Mouse (Mus musculus) cortical plate, adult 2 months (tissue): Measurements from ENCODE around the gene Pxdn. TPM values are rescaled to one million over a fixed set of nuclear protein-coding genes. Genes with fewer than 3 reads are reported as not detected.

Source experiments
- H3K27ac ChIP-seq: fragments of 200-500 bp; 2 replicates; pipeline ENCODE4 v1.5.1; 2012; ENCODE audit warnings: low read length, control low read depth, inconsistent platforms; ENCODE audit not compliant: insufficient read depth
- H3K4me1 ChIP-seq: fragments of 200-500 bp; 2 replicates; pipeline ENCODE4 v1.6.1; 2011; ENCODE audit warnings: low read length; ENCODE audit not compliant: control insufficient read depth, insufficient read depth
- H3K4me3 ChIP-seq: fragments of 200-500 bp; 2 replicates; pipeline ENCODE4 v1.5.1; 2011; ENCODE audit warnings: mild to moderate bottlenecking, low read length, control low read depth; ENCODE audit not compliant: insufficient read depth
- CTCF ChIP-seq: fragments of 200-500 bp; IDR thresholded peaks from 2 replicates; pipeline ENCODE4 v1.5.1; 2011; ENCODE audit warnings: mild to moderate bottlenecking, control low read depth, low read length; ENCODE audit not compliant: insufficient read depth; ENCODE audit errors: extremely low read depth
- POLR2A ChIP-seq: fragments of 200-500 bp; IDR thresholded peaks from 2 replicates; pipeline ENCODE4 v1.6.1; 2011; ENCODE audit warnings: mild to moderate bottlenecking, low read length, control low read depth; ENCODE audit not compliant: insufficient read depth; ENCODE audit errors: extremely low read depth
- polyA plus RNA-seq: library from polyadenylated mRNA; depleted of rRNA; stranded (reverse); fragments of >200 nt; gene quantifications from 2 replicates; pipeline ENCODE4 v1.2.3, GENCODE M21; 2012; rRNA removed

The Pxdn gene
- polyA plus RNA-seq: 72.8 and 75.0 TPM in 2 replicates

DNA sequence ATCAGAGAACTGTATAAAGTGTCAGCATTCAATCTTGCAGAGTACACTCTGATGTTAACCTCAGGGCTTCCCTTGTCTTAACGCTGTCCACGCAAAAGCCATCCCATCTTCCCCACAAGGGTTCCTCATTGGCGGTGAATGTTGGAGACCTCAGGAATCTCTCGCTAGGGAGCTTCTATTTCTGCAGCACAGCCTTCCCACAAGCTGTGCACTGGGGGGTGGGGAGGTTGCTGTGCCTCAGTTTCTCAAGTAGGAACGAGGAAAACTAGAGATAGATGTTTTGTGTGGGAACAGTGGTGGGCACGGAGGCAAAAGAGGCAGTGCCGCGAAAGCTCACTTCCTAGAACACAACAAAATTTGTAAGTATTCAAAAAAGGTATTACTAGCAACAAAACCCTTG is at the start of gene Pxdn:
TSS of gene Pxdn (plus strand) at position 301 of the 400 bp plus-strand sequence.
- TF ChIP-seq POLR2A (no peak), CTCF (no peak)
- Histone ChIP-seq H3K27ac (peak within 1 kb of the TSS; percentile 97), H3K4me1 (peaks cover 8% of the 10 kb centered on the region), H3K4me3 (peak within 1 kb of the TSS; percentile 84)

DNA sequence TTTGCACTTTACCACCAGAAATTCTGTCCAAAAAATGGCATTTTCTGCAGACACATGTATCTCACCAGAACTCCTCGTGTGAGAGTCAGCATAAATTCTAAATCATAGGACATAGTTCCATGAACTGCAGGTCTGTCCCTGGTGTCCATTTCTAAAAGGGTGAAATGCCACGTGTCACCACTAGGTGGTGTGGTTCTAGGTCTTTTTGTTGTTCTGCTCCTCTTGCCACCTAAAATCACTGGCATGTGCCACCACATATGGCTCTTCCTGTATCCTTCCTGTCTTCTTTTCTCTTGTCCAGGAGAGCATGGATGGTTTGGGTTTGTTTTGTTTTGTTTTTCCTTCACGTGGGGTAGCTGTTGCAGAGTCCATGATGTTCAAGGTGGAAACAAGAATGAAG is 42.7 kb upstream of the Pxdn start:
- TF ChIP-seq POLR2A: no peak
- TF ChIP-seq CTCF: peak; percentile 78
- Histone ChIP-seq H3K27ac (no peak overlapping the region), H3K4me1 (no peaks in the 10 kb centered on the region; the same call in 1 of the 2 replicates), H3K4me3 (no peak overlapping the region)

DNA sequence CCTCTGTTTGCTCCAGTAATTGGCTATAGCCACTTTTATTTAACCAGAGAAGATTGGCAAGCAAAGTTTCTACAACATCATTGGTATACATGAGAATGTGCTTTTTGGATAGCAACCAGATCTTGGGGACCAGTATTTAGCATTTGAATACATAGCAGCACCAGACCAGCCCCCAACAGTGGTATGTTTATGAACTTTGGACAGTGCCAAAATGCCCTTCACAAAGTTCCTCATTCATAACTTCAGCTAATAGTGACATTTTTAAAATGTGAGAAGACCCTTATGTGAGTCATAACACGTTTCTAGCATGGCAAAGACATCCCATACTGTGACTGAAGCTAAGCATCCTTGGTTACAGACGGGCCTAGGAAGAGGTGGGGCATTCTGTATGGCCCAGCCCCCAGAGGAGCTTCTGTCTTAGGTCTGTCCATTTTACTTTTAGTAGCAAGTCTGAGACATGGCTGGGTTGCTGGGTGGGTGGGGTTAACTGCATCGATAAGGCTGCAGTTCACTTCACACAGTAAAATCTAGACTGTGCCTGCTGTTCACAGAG is 39.8 kb upstream of the Pxdn start:
- no peak overlapping the region for H3K4me3 ChIP-seq
- no peaks in the 10 kb centered on the region; the same call in 1 of the 2 replicates for H3K4me1 ChIP-seq
- TF ChIP-seq POLR2A (no peak), CTCF (no peak)
- H3K27ac ChIP-seq: no peak overlapping the region

DNA sequence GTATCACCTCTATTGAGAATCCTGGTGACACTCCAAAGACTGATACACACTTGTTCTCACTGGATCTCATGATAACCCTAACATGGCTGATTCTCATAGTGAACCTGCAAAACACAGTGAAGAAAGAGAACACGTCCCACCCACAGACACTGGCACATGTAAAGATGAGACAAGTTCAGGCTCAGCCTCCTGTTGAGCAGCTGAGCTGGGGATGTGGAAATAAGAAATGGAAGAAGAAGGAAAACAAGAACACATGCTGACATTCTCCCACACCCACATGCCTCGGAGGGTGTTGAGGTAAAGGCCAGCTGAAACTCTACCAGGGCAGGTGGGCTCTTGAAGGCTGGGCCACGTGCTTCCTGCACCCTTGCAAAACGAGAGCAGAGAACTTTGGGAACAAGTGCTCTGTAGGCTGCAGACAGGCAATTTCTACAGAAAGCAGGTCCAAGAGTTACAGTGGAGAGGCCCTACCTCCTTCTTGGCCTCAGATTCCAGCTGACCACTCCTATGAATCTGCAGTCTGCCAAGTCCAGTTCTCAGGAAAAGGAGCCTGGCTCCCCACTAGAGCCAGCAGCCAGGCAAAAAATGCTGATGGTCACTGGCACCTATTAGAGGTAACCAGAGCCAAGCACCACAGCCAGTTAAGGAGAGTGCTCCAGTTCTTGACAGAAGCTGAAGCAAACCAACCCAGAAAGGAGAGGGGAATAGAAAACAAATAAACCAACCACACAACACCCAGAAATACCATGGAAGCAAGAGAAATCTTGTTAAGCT is 33.1 kb upstream of the Pxdn start:
- TF ChIP-seq CTCF (no peak), POLR2A (no peak)
- Histone ChIP-seq H3K27ac (0 out of 2 replicates have a peak overlapping the region, but pooled peaks have one; percentile 22), H3K4me3 (no peak overlapping the region), H3K4me1 (peaks cover 5% of the 10 kb centered on the region)

DNA sequence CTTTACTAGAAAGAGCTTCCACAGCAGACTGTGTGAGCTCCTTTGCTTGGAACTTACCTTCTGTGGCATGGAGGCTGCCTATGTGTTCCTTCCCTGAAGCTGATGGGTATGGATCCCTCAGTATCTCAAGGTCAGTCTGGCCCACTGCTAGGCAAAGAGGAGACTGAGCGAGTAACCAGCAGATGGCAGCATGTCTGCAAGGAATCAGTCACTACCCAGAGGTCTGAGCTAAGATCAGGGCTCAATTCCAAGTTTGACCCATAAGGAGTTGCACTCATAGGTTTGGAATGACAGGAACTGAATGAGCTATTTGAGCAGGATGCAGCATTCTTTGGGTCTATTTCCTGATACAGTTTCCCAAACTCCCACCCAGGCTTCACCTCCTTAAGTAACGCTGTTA is 30.4 kb upstream of the Pxdn start:
- peaks cover 6% of the 10 kb centered on the region for H3K4me1 ChIP-seq
- TF ChIP-seq CTCF (peak; percentile 61), POLR2A (no peak)
- no peak overlapping the region for H3K4me3 ChIP-seq
- no peak overlapping the region for H3K27ac ChIP-seq

DNA sequence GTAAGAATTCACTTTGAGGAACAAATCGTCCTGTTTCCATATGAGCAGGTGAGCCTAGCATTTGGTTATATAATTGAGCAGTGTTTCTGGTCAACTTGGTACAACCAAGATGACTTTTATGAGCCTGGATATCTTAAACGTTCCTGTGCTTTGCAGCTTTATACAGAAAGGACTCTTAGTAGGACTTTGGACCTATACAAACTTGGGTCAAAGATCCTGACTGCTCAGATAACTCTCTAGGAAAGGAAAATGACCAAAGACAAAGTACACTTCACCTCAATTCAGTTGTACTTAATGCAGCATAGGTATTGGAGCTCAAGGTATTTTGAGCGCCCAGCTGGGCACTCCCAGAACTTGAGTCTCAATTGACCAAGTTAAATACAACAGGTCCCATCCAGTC is 21.3 kb upstream of the Pxdn start:
- no peak for TF ChIP-seq POLR2A
- no peak for TF ChIP-seq CTCF
- Histone ChIP-seq H3K4me1 (peaks cover 4% of the 10 kb centered on the region), H3K4me3 (no peak overlapping the region), H3K27ac (no peak overlapping the region)

DNA sequence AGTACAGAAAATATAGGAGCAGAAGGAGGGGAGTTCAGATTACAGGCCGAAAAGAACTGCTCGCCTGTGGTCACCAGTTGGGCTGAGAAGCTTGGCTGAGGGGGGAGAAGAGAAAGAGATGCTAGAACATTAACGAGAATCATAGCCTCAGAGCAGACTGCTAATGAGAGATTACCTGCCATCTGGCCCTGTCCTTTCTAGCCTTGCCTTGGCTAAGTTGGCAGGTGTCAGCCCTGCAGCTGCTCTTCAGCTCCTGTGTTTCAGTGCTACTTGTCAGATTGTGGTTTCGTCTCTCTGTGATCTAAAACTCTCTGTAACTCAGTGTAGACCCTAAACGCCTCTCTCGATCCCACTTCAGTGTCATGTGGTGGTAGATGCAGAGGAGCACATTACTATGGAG is 20.6 kb upstream of the Pxdn start:
- H3K27ac ChIP-seq: no peak overlapping the region
- H3K4me1 ChIP-seq: peaks cover 4% of the 10 kb centered on the region
- H3K4me3 ChIP-seq: no peak overlapping the region
- TF ChIP-seq POLR2A: no peak
- TF ChIP-seq CTCF: no peak

DNA sequence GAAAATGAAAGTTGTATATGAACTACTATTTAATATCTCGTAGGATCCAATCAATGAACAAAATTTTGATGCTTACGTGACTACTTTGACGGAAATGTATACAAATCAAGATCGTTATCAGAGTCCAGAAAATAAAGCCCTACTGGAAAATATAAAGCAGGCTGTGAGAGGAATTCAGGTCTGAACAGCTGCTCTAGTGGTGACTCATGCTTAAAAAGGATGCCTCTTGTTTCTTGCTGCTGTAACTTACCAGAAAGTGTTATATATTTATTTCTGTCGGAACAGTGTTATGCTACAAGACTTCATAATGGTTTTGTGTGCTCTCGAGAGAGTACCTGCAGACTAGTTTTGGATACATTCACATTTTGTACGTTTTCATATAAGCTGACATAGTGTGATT is 17.1 kb upstream of the Pxdn start:
- Histone ChIP-seq H3K4me3 (no peak overlapping the region), H3K27ac (no peak overlapping the region), H3K4me1 (peaks cover 4% of the 10 kb centered on the region)
- TF ChIP-seq POLR2A (no peak), CTCF (no peak)

DNA sequence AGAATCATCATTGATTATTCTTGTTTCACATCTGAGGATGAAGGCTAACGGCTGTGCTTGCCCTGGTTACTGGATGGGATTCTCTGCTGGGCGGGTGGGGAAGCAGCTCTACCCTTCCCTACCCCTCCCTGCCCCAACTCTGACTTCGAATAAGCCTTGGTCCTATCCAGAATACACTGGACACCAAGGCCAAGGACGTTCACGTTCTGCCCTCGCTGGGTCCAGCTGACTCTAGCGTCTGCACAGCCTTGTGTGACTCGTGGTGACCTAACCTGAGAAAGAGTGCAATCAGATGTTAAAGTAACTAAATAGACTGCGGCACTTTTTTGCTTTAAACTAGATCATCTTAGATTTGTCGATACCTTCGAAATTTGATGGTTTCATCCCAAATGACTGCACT is 15.9 kb upstream of the Pxdn start:
- no peak overlapping the region for H3K27ac ChIP-seq
- TF ChIP-seq CTCF: no peak
- peaks cover 4% of the 10 kb centered on the region for H3K4me1 ChIP-seq

DNA sequence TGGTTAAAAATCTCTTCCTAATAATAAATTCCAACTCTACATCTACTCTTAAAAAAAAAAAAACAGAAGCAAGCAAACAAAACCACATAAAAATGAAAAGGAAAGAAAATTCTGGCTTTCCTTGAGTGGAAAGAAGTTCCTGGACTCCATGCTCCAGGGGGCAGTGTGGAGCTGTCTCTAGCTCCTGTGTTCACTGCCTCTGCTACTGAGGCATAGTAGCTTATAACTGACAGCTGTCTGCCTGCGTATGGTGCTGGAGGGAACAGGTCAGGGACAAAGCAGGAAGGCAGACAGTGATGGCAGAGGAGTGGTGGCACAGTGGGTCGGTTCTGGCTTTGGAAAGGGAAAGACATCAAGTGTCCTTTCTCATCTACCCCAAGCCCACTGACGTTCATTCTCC is 10.5 kb upstream of the Pxdn start:
- no peak overlapping the region for H3K27ac ChIP-seq
- TF ChIP-seq POLR2A: no peak
- TF ChIP-seq CTCF: peak; percentile 75
- H3K4me3 ChIP-seq: no peak overlapping the region
- H3K4me1 ChIP-seq: peaks cover 2% of the 10 kb centered on the region

More for the DNA sequence above, 15.9 kb upstream of the Pxdn start:
- H3K4me3 ChIP-seq: no peak overlapping the region

DNA sequence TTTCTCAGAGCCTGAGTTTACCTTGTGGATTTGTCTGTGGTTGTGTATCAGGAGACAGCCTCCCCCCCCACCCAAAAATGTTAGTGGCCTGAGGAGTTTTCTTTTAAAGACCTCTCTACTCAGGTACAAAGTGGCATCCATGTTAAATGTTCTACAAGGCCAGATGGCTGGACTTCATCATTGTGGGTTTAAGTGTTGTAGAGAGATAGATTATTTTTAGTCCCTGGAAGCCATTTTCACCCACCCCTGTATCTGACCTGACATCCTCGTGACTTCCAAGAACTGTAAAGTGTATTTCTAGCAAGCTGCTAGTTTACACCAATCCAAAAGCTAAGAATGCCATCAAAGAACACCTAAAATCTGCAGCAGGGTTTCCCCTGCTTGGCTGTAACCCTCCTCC is 6.8 kb upstream of the Pxdn start:
- H3K4me3 ChIP-seq: no peak overlapping the region
- H3K4me1 ChIP-seq: peaks cover 4% of the 10 kb centered on the region
- TF ChIP-seq CTCF (no peak), POLR2A (no peak)
- H3K27ac ChIP-seq: no peak overlapping the region
